Mouse (Mus musculus) bone marrow macrophage, adult 2 months (primary cell): ENCODE data around the gene Tm6sf1.

Source experiments
- CTCF ChIP-seq: IDR thresholded peaks from 2 replicates; pipeline ENCODE4 v1.5.1; 2012; ENCODE audit warnings: low read depth, mild to moderate bottlenecking, low read length, moderate library complexity
- POLR2A ChIP-seq: IDR thresholded peaks from 2 replicates; pipeline ENCODE4 v1.6.1; 2012; ENCODE audit warnings: mild to moderate bottlenecking, low read depth, low read length, borderline replicate concordance

DNA sequence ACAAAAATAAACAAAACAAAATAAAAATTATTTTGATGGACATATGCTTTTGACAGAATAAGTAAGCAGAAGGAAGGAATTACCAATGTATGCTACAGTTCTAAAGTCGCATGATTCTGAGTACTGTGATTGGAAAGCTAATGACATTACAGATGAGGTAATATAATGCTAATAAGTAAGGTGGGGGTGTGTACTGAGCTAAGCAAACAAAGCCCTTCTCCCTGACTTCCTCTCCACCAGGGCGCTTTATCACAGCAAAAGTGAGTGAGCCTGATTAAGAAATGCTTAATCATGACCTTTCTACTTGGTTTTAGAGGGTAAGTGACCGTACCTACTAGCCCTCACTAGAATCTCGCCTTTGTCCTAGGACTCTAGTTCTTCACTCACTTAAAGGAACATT, 61.5 kb downstream of the Tm6sf1 start:
- no peak for TF ChIP-seq POLR2A
- no peak for TF ChIP-seq CTCF
